Mouse (Mus musculus): ENCODE measurements around the gene Olfr198. TPM values are rescaled to one million over a fixed set of nuclear protein-coding genes. Genes with fewer than 3 reads are reported as not detected.
"Not testable (repeated sequence)": the region's sequence is repeated elsewhere in the genome, so short reads cannot be mapped to it uniquely, and the experiment has no call there.

The Olfr198 gene
- polyA plus RNA-seq (2012; fragmentation: generic; extraction: Trizol), result not detected

GRCm38 (mm10) chr16:59203433-59203832 is at the start of gene Olfr198:
TSS of gene Olfr198 (minus strand) at chr16:59203533.
- H3K79me2 ChIP-seq (ENCODE audit: control insufficient read depth, insufficient read depth); H3K4me2 ChIP-seq (ENCODE audit: low read depth); H3K4me3 ChIP-seq; H3K27me3 ChIP-seq (ENCODE audit: control insufficient read depth, insufficient read depth, insufficient read length); H3ac ChIP-seq (ENCODE audit: control insufficient read depth, insufficient read length); H3K36me3 ChIP-seq (ENCODE audit: control insufficient read depth, insufficient read depth): not testable (repeated sequence)

- Histone ChIP-seq H3K4me2 (ENCODE audit: low read depth) (no peak overlapping the region), H3K27me3 (ENCODE audit: control insufficient read depth, insufficient read depth, insufficient read length) (no peaks in the 10 kb centered on the region), H3K79me2 (ENCODE audit: control insufficient read depth, insufficient read depth) (no peaks in the 10 kb centered on the region), H3K4me3 (no peak overlapping the region), H3ac (ENCODE audit: control insufficient read depth, insufficient read length) (no peak overlapping the region), H3K36me3 (ENCODE audit: control insufficient read depth, insufficient read depth) (no peaks in the 10 kb centered on the region)
- peak; percentile 83 for TF ChIP-seq REST (IDR thresholded peaks at IDR 0.05; ENCODE audit: insufficient read depth, insufficient read length)
- no peak for TF ChIP-seq USF1 (IDR thresholded peaks at IDR 0.05; ENCODE audit: low read depth)
These were observed 46.4 kb upstream of the Olfr198 start for GRCm38 (mm10) chr16:59249684-59250083.

GRCm38 (mm10) chr16:59219667-59220066 is 16.3 kb upstream of the Olfr198 start, which contains the start of gene Olfr199:
TSS of gene Olfr199 (minus strand) at chr16:59219767.
- not testable (repeated sequence) for H3K27me3 ChIP-seq (ENCODE audit: control insufficient read depth, insufficient read depth, insufficient read length); H3K4me2 ChIP-seq (ENCODE audit: low read depth); H3ac ChIP-seq (ENCODE audit: control insufficient read depth, insufficient read length); H3K36me3 ChIP-seq (ENCODE audit: control insufficient read depth, insufficient read depth); H3K79me2 ChIP-seq (ENCODE audit: control insufficient read depth, insufficient read depth); H3K4me3 ChIP-seq

DNA sequence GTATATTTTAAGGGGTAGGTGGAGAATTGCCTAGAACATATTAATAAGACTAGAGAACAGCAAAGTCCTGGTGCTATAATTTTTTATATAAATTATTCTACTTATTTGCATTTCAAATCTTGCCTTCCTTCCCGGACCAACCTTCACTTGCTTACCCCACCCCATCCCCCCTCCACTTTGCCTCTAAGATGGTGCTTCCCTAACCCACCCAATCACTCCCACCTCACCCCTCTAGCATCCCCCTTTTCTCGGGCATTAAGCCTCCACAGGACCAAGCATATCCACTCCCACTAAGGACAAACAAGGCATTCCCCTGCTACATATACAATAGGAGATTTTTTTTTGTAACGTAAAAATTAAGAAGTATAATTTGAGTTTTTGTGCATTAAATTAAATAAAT is 14.5 kb upstream of the Olfr198 start:
- not testable (repeated sequence) for H3K36me3 ChIP-seq (ENCODE audit: control insufficient read depth, insufficient read depth); H3K4me2 ChIP-seq (ENCODE audit: low read depth); H3K4me3 ChIP-seq; H3K27me3 ChIP-seq (ENCODE audit: control insufficient read depth, insufficient read depth, insufficient read length); H3ac ChIP-seq (ENCODE audit: control insufficient read depth, insufficient read length); H3K79me2 ChIP-seq (ENCODE audit: control insufficient read depth, insufficient read depth)

DNA sequence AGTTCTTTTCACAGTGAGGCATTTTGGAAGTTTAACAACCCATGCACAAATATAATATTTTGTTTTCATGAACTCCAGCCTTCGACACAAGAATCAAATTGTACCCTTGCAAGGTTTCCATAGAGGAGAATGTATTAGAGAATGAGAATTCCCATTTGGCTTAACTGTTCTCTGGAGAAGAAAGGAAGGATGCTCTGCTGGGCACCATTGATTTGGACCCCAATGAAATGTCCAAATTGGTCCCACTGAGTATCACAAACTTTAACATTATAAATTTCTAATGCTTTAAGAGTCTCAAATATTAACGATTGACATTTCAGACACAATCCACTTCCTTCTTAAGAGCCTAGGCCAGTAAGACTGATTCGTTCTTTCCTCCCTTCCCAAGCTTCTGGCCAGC is 33.0 kb downstream of the Olfr198 start, which contains the start of gene Olfr196:
Olfr196 (minus strand) TSS at position 101 of the 400 bp plus-strand sequence.
- no peak within 1 kb of the TSS for H3ac ChIP-seq (ENCODE audit: control insufficient read depth, insufficient read length)
- no peak within 1 kb of the TSS for H3K4me2 ChIP-seq (ENCODE audit: low read depth)
- H3K4me3 ChIP-seq, result no peak within 1 kb of the TSS
- TF ChIP-seq MAX (IDR thresholded peaks at IDR 0.05; ENCODE audit: low read depth) (no peak), TCF12 (IDR thresholded peaks at IDR 0.05; ENCODE audit: insufficient read depth, poor library complexity, severe bottlenecking) (no peak), POLR2A (IDR thresholded peaks at IDR 0.05; ENCODE audit: insufficient read length, low read depth) (no peak), TCF3 (IDR thresholded peaks at IDR 0.05; ENCODE audit: insufficient read length, low read depth) (no peak), POLR2AphosphoS2 (IDR thresholded peaks at IDR 0.05; ENCODE audit: insufficient read length, low read depth) (no peak), USF1 (IDR thresholded peaks at IDR 0.05; ENCODE audit: low read depth) (no peak), REST (IDR thresholded peaks at IDR 0.05; ENCODE audit: insufficient read depth, insufficient read length) (no peak), MYOG (IDR thresholded peaks at IDR 0.05; ENCODE audit: control insufficient read depth in 1 of 3, insufficient read depth in 1 of 3, insufficient read length in 2 of 3, low read depth in 2 of 3) (no peak), SRF (IDR thresholded peaks at IDR 0.05; ENCODE audit: control insufficient read depth, insufficient read length, low read depth) (no peak), MYOD1 (IDR thresholded peaks at IDR 0.05; ENCODE audit: control insufficient read depth in 1 of 3, insufficient read length in 2 of 3, low read depth in 2 of 3) (no peak), E2F4 (IDR thresholded peaks at IDR 0.05; ENCODE audit: insufficient read depth) (no peak), CEBPB (IDR thresholded peaks at IDR 0.05; ENCODE audit: insufficient read depth, poor library complexity, severe bottlenecking) (no peak)
- H3K36me3 ChIP-seq (ENCODE audit: control insufficient read depth, insufficient read depth), result no peaks in the 10 kb centered on the region
- H3K79me2 ChIP-seq (ENCODE audit: control insufficient read depth, insufficient read depth), result no peaks in the 10 kb centered on the region
- no peaks in the 10 kb centered on the region for H3K27me3 ChIP-seq (ENCODE audit: control insufficient read depth, insufficient read depth, insufficient read length)

DNA sequence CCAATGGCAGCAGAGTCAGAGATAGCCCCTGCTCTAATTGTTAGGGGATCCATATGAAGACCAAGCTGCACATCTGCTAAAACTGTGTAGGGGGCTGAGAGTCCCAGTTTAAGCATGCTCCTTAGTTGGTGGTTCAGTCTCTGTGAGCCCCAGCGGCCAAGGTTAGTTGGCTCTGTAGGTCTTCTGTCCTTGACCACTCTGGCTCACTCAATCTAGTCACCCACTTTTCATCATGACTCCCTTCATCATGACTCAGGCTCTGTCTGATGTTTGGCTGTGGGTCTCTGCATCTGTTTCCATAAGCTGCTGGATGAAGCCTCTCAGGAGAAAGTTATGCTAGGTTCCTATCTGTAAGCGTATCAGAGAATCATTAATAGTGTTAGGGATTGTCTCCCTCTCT is 51.3 kb downstream of the Olfr198 start:
- Histone ChIP-seq H3K4me2 (ENCODE audit: low read depth) (no peak overlapping the region), H3K79me2 (ENCODE audit: control insufficient read depth, insufficient read depth) (no peaks in the 10 kb centered on the region), H3K4me3 (no peak overlapping the region), H3ac (ENCODE audit: control insufficient read depth, insufficient read length) (no peak overlapping the region), H3K27me3 (ENCODE audit: control insufficient read depth, insufficient read depth, insufficient read length) (no peaks in the 10 kb centered on the region), H3K36me3 (ENCODE audit: control insufficient read depth, insufficient read depth) (no peaks in the 10 kb centered on the region)
- TF ChIP-seq POLR2A (IDR thresholded peaks at IDR 0.05; ENCODE audit: insufficient read length, low read depth), result no peak
- no peak for TF ChIP-seq REST (IDR thresholded peaks at IDR 0.05; ENCODE audit: insufficient read depth, insufficient read length)
- TF ChIP-seq TCF12 (IDR thresholded peaks at IDR 0.05; ENCODE audit: insufficient read depth, poor library complexity, severe bottlenecking), result no peak
- no peak for TF ChIP-seq MAX (IDR thresholded peaks at IDR 0.05; ENCODE audit: low read depth)

Other genes with a start within 250 kb of the Olfr198 start
- not detected for gene Olfr183, start 208.2 kb downstream of the Olfr198 start, polyA plus RNA-seq (2012; fragmentation: generic; extraction: Trizol)
- not detected for gene Olfr186, start 173.2 kb downstream of the Olfr198 start, polyA plus RNA-seq (2012; fragmentation: generic; extraction: Trizol)
- not detected for gene Olfr187, start 163.8 kb downstream of the Olfr198 start, polyA plus RNA-seq (2012; fragmentation: generic; extraction: Trizol)
- not detected for gene Olfr190, start 125.5 kb downstream of the Olfr198 start, polyA plus RNA-seq (2012; fragmentation: generic; extraction: Trizol)
- not detected for gene Olfr191, start 113.7 kb downstream of the Olfr198 start, polyA plus RNA-seq (2012; fragmentation: generic; extraction: Trizol)
- not detected for gene Olfr193, start 91.7 kb downstream of the Olfr198 start, polyA plus RNA-seq (2012; fragmentation: generic; extraction: Trizol)
- gene Olfr194, start 82.5 kb downstream of the Olfr198 start, polyA plus RNA-seq (2012; fragmentation: generic; extraction: Trizol), result not detected
- gene Olfr195, start 56.5 kb downstream of the Olfr198 start, polyA plus RNA-seq (2012; fragmentation: generic; extraction: Trizol), result not detected
- not detected for gene Olfr196, start 33.1 kb downstream of the Olfr198 start, polyA plus RNA-seq (2012; fragmentation: generic; extraction: Trizol)
- gene Olfr199, start 16.2 kb upstream of the Olfr198 start, polyA plus RNA-seq (2012; fragmentation: generic; extraction: Trizol), result not detected
- not detected for gene Olfr201, start 69.1 kb upstream of the Olfr198 start, polyA plus RNA-seq (2012; fragmentation: generic; extraction: Trizol)
- gene Olfr202, start 83.3 kb upstream of the Olfr198 start, polyA plus RNA-seq (2012; fragmentation: generic; extraction: Trizol), result not detected
- not detected for gene Olfr203, start 95.3 kb upstream of the Olfr198 start, polyA plus RNA-seq (2012; fragmentation: generic; extraction: Trizol)
- not detected for gene Olfr204, start 114.7 kb upstream of the Olfr198 start, polyA plus RNA-seq (2012; fragmentation: generic; extraction: Trizol)
- gene Olfr205, start 127.6 kb upstream of the Olfr198 start, polyA plus RNA-seq (2012; fragmentation: generic; extraction: Trizol), result not detected
- not detected for gene Olfr206, start 145.7 kb upstream of the Olfr198 start, polyA plus RNA-seq (2012; fragmentation: generic; extraction: Trizol)
- not detected for gene Olfr209, start 160.5 kb upstream of the Olfr198 start, polyA plus RNA-seq (2012; fragmentation: generic; extraction: Trizol)
- not detected for gene Gabrr3, start 203.8 kb upstream of the Olfr198 start, polyA plus RNA-seq (2012; fragmentation: generic; extraction: Trizol)